In genomic region chr4:131485126-131485825, GRCm38 (mm10) we compare ENCODE assay signal across 11 mouse cellular contexts.
DNase-seq lines count a peak whose midpoint lies in the region; ATAC-seq and TF ChIP-seq lines count a peak whose summit lies in the region.
"Had no signal": no experiment of that assay in that cellular context is flagged by ENCODE, and none has a peak within 500 bp of the region (broad histone marks: within the 10 kb centered on the region; RNA-seq: fewer than 3 reads in every experiment).

No protein-coding gene starts in this region.

- peaks cover 26% of the 10 kb centered on the region for H3K4me1 ChIP-seq in intestine, embryonic 14.5 days (replicated peaks; ENCODE audit: control insufficient read depth, insufficient read depth, low read length)
- no peaks in the 10 kb centered on the region for H3K4me1 ChIP-seq in intestine, postnatal 0 days (replicated peaks; ENCODE audit: control insufficient read depth, insufficient read depth, low read length)
- H3K4me1 ChIP-seq in hindbrain, embryonic 11.5 days (replicated peaks; ENCODE audit: control insufficient read depth, insufficient read depth, low read length), result no peaks in the 10 kb centered on the region; the same call in none of the 2 replicates
- H3K4me1 ChIP-seq in limb, embryonic 15.5 days, result peaks cover 66% of the 10 kb centered on the region
- H3K4me1 ChIP-seq in thymus, adult 2 months (replicated peaks; ENCODE audit: control insufficient read depth, insufficient read depth, low read length), result no peaks in the 10 kb centered on the region
- no peaks in the 10 kb centered on the region for H3K4me1 ChIP-seq in kidney, adult 2 months (ENCODE audit: control insufficient read depth, insufficient read depth, low read length)

- H3K4me3 ChIP-seq in intestine, embryonic 14.5 days (ENCODE audit: low read depth, low read length), result no peak overlapping the region
- H3K4me3 ChIP-seq in intestine, postnatal 0 days (ENCODE audit: low read depth, low read length), result no peak overlapping the region
- H3K4me3 ChIP-seq in hindbrain, embryonic 11.5 days (ENCODE audit: low read depth, low read length), result no peak overlapping the region
- H3K4me3 ChIP-seq in limb, embryonic 15.5 days, result no peak overlapping the region
- no peak overlapping the region for H3K4me3 ChIP-seq in thymus, adult 2 months (ENCODE audit: control insufficient read depth, insufficient read depth, low read length)
- no peak overlapping the region for H3K4me3 ChIP-seq in kidney, adult 2 months (ENCODE audit: insufficient read depth, low read depth, low read length)

- WGBS in intestine, embryonic 14.5 days, result 61% methylated on average over 13 of the region's 13 CpGs
- 74% methylated on average over 13 of the region's 13 CpGs for WGBS in intestine, postnatal 0 days
- 77% methylated on average over 13 of the region's 13 CpGs for WGBS in hindbrain, embryonic 11.5 days
- 40% methylated on average over 13 of the region's 13 CpGs for WGBS in limb, embryonic 15.5 days
- WGBS in thymus, adult 2 months, result 89% methylated on average over 13 of the region's 13 CpGs
- 61% methylated on average over 13 of the region's 13 CpGs for WGBS in kidney, adult 2 months

- H3K9ac ChIP-seq in intestine, embryonic 14.5 days (ENCODE audit: low read length), result no peak overlapping the region
- no peak overlapping the region for H3K9ac ChIP-seq in intestine, postnatal 0 days (ENCODE audit: low read depth, low read length)
- no peak overlapping the region for H3K9ac ChIP-seq in hindbrain, embryonic 11.5 days (ENCODE audit: low read depth, low read length)
- no peak overlapping the region for H3K9ac ChIP-seq in limb, embryonic 15.5 days

- TF ChIP-seq POLR2A in brain, embryonic 14.5 days (IDR thresholded peaks at IDR 0.05; ENCODE audit: borderline replicate concordance, extremely low read depth, insufficient read depth, insufficient read length, poor library complexity, severe bottlenecking), result no peak
- TF ChIP-seq POLR2A in thymus, adult 2 months (IDR thresholded peaks at IDR 0.05; ENCODE audit: control insufficient read depth, extremely low read depth, insufficient read depth, low read length, poor library complexity), result no peak
- TF ChIP-seq POLR2A in kidney, adult 2 months (IDR thresholded peaks at IDR 0.05; ENCODE audit: low read depth, low read length), result no peak

- H3K9me3 ChIP-seq in intestine, embryonic 14.5 days (ENCODE audit: control insufficient read depth, low read length), result no peaks in the 10 kb centered on the region
- no peaks in the 10 kb centered on the region for H3K9me3 ChIP-seq in intestine, postnatal 0 days (ENCODE audit: control insufficient read depth)
- H3K9me3 ChIP-seq in hindbrain, embryonic 11.5 days (ENCODE audit: control insufficient read depth, low read length), result no peaks in the 10 kb centered on the region
- H3K9me3 ChIP-seq in limb, embryonic 15.5 days, result no peaks in the 10 kb centered on the region

- TF ChIP-seq CTCF in intestine, postnatal 0 days (IDR thresholded peaks at IDR 0.05; ENCODE audit: low read depth), result no peak
- no peak for TF ChIP-seq CTCF in brain, embryonic 14.5 days (IDR thresholded peaks at IDR 0.05; ENCODE audit: borderline replicate concordance, extremely low read depth, insufficient read depth, insufficient read length)
- no peak for TF ChIP-seq CTCF in thymus, adult 2 months (IDR thresholded peaks at IDR 0.05; ENCODE audit: borderline replicate concordance, control insufficient read depth, extremely low read depth, insufficient read depth, low read length, poor library complexity)
- TF ChIP-seq CTCF in kidney, adult 2 months (conservative IDR thresholded peaks at IDR 0.05; ENCODE audit: insufficient read depth, insufficient read length, low read depth, low read length), result no peak

- no peak for DNase-seq in intestine, embryonic 14.5 days (ENCODE audit: low spot score)
- peak; percentile 75 for DNase-seq in brain, embryonic 14.5 days (ENCODE audit: low read depth)
- no peak for DNase-seq in hindbrain, embryonic 11.5 days (ENCODE audit: low spot score)
- DNase-seq in thymus, adult 2 months, result no peak
- DNase-seq in urinary bladder, postnatal 10 days (ENCODE audit: low spot score), result no peak
- DNase-seq in kidney, adult 2 months, result no peak
- DNase-seq: adrenal gland, postnatal 25 days had no signal

- H3K4me2 ChIP-seq in intestine, embryonic 14.5 days (ENCODE audit: low read length), result no peak overlapping the region
- no peak overlapping the region for H3K4me2 ChIP-seq in intestine, postnatal 0 days (replicated peaks; ENCODE audit: low read depth)
- no peak overlapping the region for H3K4me2 ChIP-seq in hindbrain, embryonic 11.5 days (replicated peaks; ENCODE audit: low read depth, low read length)
- H3K4me2 ChIP-seq in limb, embryonic 15.5 days, result peak overlapping the region; percentile 19; the same call in 1 of the 2 replicates

- ATAC-seq in intestine, embryonic 14.5 days (replicated peaks; ENCODE audit: low FRiP score, low TSS enrichment, low read depth), result no peak
- no peak for ATAC-seq in intestine, postnatal 0 days
- ATAC-seq in hindbrain, embryonic 11.5 days (ENCODE audit: low FRiP score), result no peak
- no peak for ATAC-seq in limb, embryonic 15.5 days (ENCODE audit: insufficient number of reproducible peaks, low FRiP score, low TSS enrichment, low read depth)
- ATAC-seq: inflammation-experienced regulatory T-cells, adult 6 months; Patski had no signal

- H3K27ac ChIP-seq in intestine, embryonic 14.5 days (ENCODE audit: low read depth), result peak overlapping the region; percentile 69
- no peak overlapping the region for H3K27ac ChIP-seq in intestine, postnatal 0 days (ENCODE audit: low read depth, low read length)
- H3K27ac ChIP-seq in hindbrain, embryonic 11.5 days (ENCODE audit: low read depth, low read length), result 0 out of 2 replicates have a peak overlapping the region, but pooled peaks have one; percentile 42
- H3K27ac ChIP-seq in limb, embryonic 15.5 days, result peak overlapping the region; percentile 68
- H3K27ac ChIP-seq in thymus, adult 2 months (ENCODE audit: control insufficient read depth, insufficient read depth, low read length), result no peak overlapping the region
- H3K27ac ChIP-seq in kidney, adult 2 months (ENCODE audit: insufficient read depth, low read depth, low read length), result no peak overlapping the region

- no peaks in the 10 kb centered on the region for H3K36me3 ChIP-seq in intestine, embryonic 14.5 days (ENCODE audit: control insufficient read depth, insufficient read depth, low read length)
- no peaks in the 10 kb centered on the region for H3K36me3 ChIP-seq in intestine, postnatal 0 days (ENCODE audit: control insufficient read depth, insufficient read depth)
- no peaks in the 10 kb centered on the region for H3K36me3 ChIP-seq in hindbrain, embryonic 11.5 days (ENCODE audit: control insufficient read depth, insufficient read depth, low read length)
- no peaks in the 10 kb centered on the region for H3K36me3 ChIP-seq in limb, embryonic 15.5 days
- no peaks in the 10 kb centered on the region for H3K36me3 ChIP-seq in thymus, adult 2 months (ENCODE audit: control insufficient read depth, insufficient read depth, low read length)
- H3K36me3 ChIP-seq in kidney, adult 2 months (ENCODE audit: control insufficient read depth, insufficient read depth, low read length), result no peaks in the 10 kb centered on the region

- no peaks in the 10 kb centered on the region for H3K27me3 ChIP-seq in intestine, embryonic 14.5 days (replicated peaks; ENCODE audit: control insufficient read depth, insufficient read depth, low read length)
- no peaks in the 10 kb centered on the region for H3K27me3 ChIP-seq in intestine, postnatal 0 days (replicated peaks; ENCODE audit: control insufficient read depth, insufficient read depth, low read length)
- H3K27me3 ChIP-seq in hindbrain, embryonic 11.5 days (ENCODE audit: control insufficient read depth, insufficient read depth, low read length), result no peaks in the 10 kb centered on the region
- no peaks in the 10 kb centered on the region; the same call in 1 of the 2 replicates for H3K27me3 ChIP-seq in limb, embryonic 15.5 days
- no peaks in the 10 kb centered on the region for H3K27me3 ChIP-seq in thymus, adult 2 months (ENCODE audit: control insufficient read depth, insufficient read depth, low read length)
- H3K27me3 ChIP-seq in kidney, adult 2 months (replicated peaks; ENCODE audit: control insufficient read depth, insufficient read depth, low read length), result no peaks in the 10 kb centered on the region

Comparison
In these comparisons a context has a peak if more than half of its experiments do, and no peak if none do; other contexts are left out.
1. H3K27ac ChIP-seq: peak in intestine, embryonic 14.5 days (single experiment), hindbrain, embryonic 11.5 days (single experiment) and limb, embryonic 15.5 days (single experiment); none in intestine, postnatal 0 days (single experiment), thymus, adult 2 months (single experiment) and kidney, adult 2 months (single experiment).